Mouse (Mus musculus) cerebellum, adult 2 months (tissue): Measurements from ENCODE around the gene Zxdc. TPM values are rescaled to one million over a fixed set of nuclear protein-coding genes. Genes with fewer than 3 reads are reported as not detected.

ENCODE experiments used
- DNase-seq, 2 experiments: peaks; one replicate each; pipeline ENCODE4 v3.0.0; 2021
- H3K27ac ChIP-seq: fragments of 200-500 bp; 2 replicates; pipeline ENCODE4 v1.5.1; 2012; ENCODE audit warnings: low read length, control low read depth, inconsistent platforms; ENCODE audit not compliant: insufficient read depth
- H3K27me3 ChIP-seq: fragments of 200-500 bp; 2 replicates; pipeline ENCODE4 v1.6.1; 2012; ENCODE audit warnings: inconsistent platforms, mild to moderate bottlenecking, low read length, moderate library complexity; ENCODE audit not compliant: control insufficient read depth, insufficient read depth
- H3K4me1 ChIP-seq: fragments of 200-500 bp; 2 replicates; pipeline ENCODE4 v1.6.1; 2011; ENCODE audit warnings: low read length; ENCODE audit not compliant: control insufficient read depth, insufficient read depth
- H3K4me3 ChIP-seq: fragments of 200-500 bp; replicated peaks from 2 replicates; pipeline ENCODE3; 2011; ENCODE audit warnings: mild to moderate bottlenecking, low read depth, low read length, control low read depth; ENCODE audit not compliant: insufficient read depth
- CTCF ChIP-seq: fragments of 200-500 bp; IDR thresholded peaks from 2 replicates; pipeline ENCODE4 v1.5.1; 2011; ENCODE audit warnings: low read depth, mild to moderate bottlenecking, control low read depth, low read length, moderate library complexity, borderline replicate concordance; ENCODE audit not compliant: insufficient read depth
- POLR2A ChIP-seq: fragments of 200-500 bp; IDR thresholded peaks from 2 replicates; pipeline ENCODE4 v1.6.1; 2011; ENCODE audit warnings: low read length, control low read depth, borderline replicate concordance; ENCODE audit not compliant: insufficient read depth
- WGBS: fragments of 180-500 bp; shearing (Covaris S2); methylation state at CpG from one replicate; pipeline ENCODE4 v1.1.7; 2018; 5-methylcytosine and 5-hydroxymethylcytosine counted together
- polyA plus RNA-seq: library from polyadenylated mRNA; depleted of rRNA; stranded (reverse); fragments of >200 nt; gene quantifications from 2 replicates; pipeline ENCODE4 v1.2.3, GENCODE M21; 2012

The Zxdc gene
- polyA plus RNA-seq, 1 experiment = 20.3 TPM

- H3K27ac ChIP-seq = no peak overlapping the region
- H3K4me1 ChIP-seq = no peaks in the 10 kb centered on the region
- H3K27me3 ChIP-seq = no peaks in the 10 kb centered on the region
- no peak for TF ChIP-seq POLR2A
- TF ChIP-seq CTCF = no peak
- H3K4me3 ChIP-seq = no peak overlapping the region
- 73% methylated on average over 4 of the region's 4 CpGs for WGBS
- no peak for DNase-seq
Observed at GRCm38 (mm10) chr6:90390629-90391028, 21.3 kb downstream of the Zxdc start.

DNA sequence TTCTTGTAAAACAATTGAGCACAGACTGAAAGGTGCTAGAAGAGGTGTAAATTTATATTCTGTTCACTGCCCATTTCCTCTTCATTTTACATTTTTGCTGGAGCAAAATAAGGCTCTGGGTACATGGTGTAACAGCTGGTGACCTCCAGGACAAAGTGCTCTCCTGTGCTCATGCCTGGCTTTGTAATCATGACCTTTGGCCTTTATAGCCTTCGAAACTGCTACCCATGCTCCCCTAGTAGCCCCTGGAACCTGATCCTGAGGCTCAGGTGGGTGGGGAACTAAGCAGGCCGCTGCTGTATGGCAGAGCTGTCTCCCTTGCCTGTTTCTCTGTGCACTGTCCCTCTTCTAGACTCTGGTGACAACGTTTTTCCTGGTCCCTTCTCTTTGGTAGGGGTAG is 24.7 kb downstream of the Zxdc start:
- Histone ChIP-seq H3K27me3 (no peaks in the 10 kb centered on the region), H3K4me3 (no peak overlapping the region)
- WGBS = 76% methylated on average over 3 of the region's 3 CpGs

GRCm38 (mm10) chr6:90395751-90396150 is 26.5 kb downstream of the Zxdc start:
- 88% methylated on average over 2 of the region's 2 CpGs for WGBS
- DNase-seq = no peak
- no peak overlapping the region for H3K4me3 ChIP-seq
- H3K27me3 ChIP-seq = no peaks in the 10 kb centered on the region
- H3K4me1 ChIP-seq = no peaks in the 10 kb centered on the region
- no peak overlapping the region for H3K27ac ChIP-seq
- TF ChIP-seq POLR2A = no peak
- TF ChIP-seq CTCF = no peak

More for the DNA sequence above, 24.7 kb downstream of the Zxdc start:
- Histone ChIP-seq H3K4me1 (no peaks in the 10 kb centered on the region), H3K27ac (no peak overlapping the region)
- DNase-seq = no peak
- TF ChIP-seq POLR2A (no peak), CTCF (no peak)

- Histone ChIP-seq H3K27me3 (no peaks in the 10 kb centered on the region), H3K4me1 (no peaks in the 10 kb centered on the region), H3K27ac (no peak overlapping the region), H3K4me3 (no peak overlapping the region)
- DNase-seq = no peak
- 77% methylated on average over 3 of the region's 3 CpGs for WGBS
- TF ChIP-seq POLR2A (no peak), CTCF (no peak)
Observed at GRCm38 (mm10) chr6:90397291-90397690, 28.0 kb downstream of the Zxdc start.

DNA sequence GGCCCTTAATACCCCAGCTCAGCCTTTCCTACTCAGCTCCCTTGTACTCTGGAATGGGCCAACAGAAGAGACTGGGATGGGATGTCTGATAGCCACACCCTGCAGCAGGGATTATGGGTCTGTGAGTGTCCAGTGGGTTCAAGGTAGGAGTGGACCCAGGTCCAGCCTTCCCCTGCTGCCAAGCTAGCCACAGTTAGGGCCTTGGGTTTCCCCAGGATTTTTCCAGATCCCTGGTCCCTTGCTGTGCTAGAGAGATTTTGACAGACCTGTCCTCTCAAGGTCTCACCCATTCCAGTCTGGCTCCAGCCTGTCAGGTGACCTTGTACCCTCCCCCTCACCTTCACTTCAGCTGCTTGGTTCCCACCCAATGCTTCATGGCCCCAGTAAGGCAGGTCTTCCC is 39.3 kb downstream of the Zxdc start:
- Histone ChIP-seq H3K27me3 (no peaks in the 10 kb centered on the region), H3K27ac (no peak overlapping the region), H3K4me1 (no peaks in the 10 kb centered on the region; the same call in 1 of the 2 replicates), H3K4me3 (no peak overlapping the region)
- TF ChIP-seq POLR2A (no peak), CTCF (no peak)
- no peak for DNase-seq

DNA sequence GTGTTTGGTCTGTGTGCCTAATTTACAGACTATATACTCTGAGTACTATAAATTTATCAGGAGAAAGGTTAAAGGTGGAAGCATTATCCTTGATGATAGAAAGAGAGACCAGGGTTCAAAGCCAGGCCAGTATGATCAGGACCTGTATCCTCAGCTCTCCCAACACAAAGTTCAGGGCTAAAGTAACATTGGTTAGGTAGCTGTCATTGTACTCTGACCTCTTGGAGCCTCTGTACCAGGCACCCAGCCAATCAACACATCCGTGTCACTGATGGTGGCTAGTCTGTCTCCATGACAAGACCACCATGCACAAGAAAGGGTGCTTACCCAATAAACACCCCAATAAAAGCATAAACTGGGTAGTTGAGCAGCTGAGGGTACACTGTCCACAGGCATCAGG is 41.7 kb downstream of the Zxdc start:
- 74% methylated on average over 1 of the region's 1 CpGs for WGBS
- no peaks in the 10 kb centered on the region; the same call in 1 of the 2 replicates for H3K4me1 ChIP-seq
- TF ChIP-seq POLR2A = no peak
- no peak for TF ChIP-seq CTCF

GRCm38 (mm10) chr6:90411926-90412325 is 42.6 kb downstream of the Zxdc start:
- DNase-seq = no peak
- H3K4me3 ChIP-seq = no peak overlapping the region
- no peaks in the 10 kb centered on the region for H3K27me3 ChIP-seq
- 82% methylated on average over 7 of the region's 7 CpGs for WGBS
- no peaks in the 10 kb centered on the region; the same call in 1 of the 2 replicates for H3K4me1 ChIP-seq
- TF ChIP-seq CTCF (no peak), POLR2A (no peak)
- no peak overlapping the region for H3K27ac ChIP-seq

More for the DNA sequence above, 41.7 kb downstream of the Zxdc start:
- Histone ChIP-seq H3K4me3 (no peak overlapping the region), H3K27me3 (no peaks in the 10 kb centered on the region), H3K27ac (no peak overlapping the region)
- no peak for DNase-seq

- 11% methylated on average over 14 of the region's 14 CpGs for WGBS
- Histone ChIP-seq H3K4me1 (no peaks in the 10 kb centered on the region), H3K4me3 (no peak overlapping the region), H3K27me3 (no peaks in the 10 kb centered on the region), H3K27ac (no peak overlapping the region)
- TF ChIP-seq CTCF (peak; percentile 82), POLR2A (no peak)
- peak; percentile 75 to 76 for DNase-seq
Observed at GRCm38 (mm10) chr6:90422565-90422964, 53.3 kb downstream of the Zxdc start.

DNA sequence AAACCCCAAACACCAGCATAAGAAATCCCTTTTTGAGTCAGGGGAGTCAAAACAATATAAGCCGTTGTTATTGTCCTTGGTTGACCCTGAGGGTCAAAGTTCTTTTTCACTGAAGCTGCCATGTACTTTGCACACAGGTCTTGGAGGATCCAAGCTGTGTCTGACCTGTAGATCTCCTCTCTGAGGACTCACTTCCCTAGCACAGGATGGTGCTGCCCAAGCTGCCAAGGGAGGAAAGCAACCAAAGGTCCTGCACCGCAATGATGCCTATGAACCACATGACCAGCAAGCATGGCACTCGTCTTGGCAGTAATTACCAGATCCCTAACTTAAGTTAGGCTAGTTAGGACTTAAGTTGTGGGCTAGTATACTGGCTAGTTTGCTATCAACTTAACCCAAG is 56.1 kb downstream of the Zxdc start:
- TF ChIP-seq CTCF (no peak), POLR2A (no peak)
- Histone ChIP-seq H3K27ac (no peak overlapping the region), H3K27me3 (no peaks in the 10 kb centered on the region), H3K4me1 (no peaks in the 10 kb centered on the region), H3K4me3 (no peak overlapping the region)
- DNase-seq = no peak
- 86% methylated on average over 3 of the region's 3 CpGs for WGBS
